Mouse (Mus musculus) embryonic facial prominence, embryonic 11.5 days (tissue): ENCODE data around the gene Rhoc. TPM values are rescaled to one million over a fixed set of nuclear protein-coding genes. Genes with fewer than 3 reads are reported as not detected.
A peak's percentile ranks its signal among the peaks of the same experiment; 100 is the strongest.

ENCODE experiments used
- ATAC-seq: fragments of 200-750 bp; cut with Nextera tagmentation; replicated peaks from 2 replicates; pipeline ENCODE4 v1.8.0; 2017; ENCODE audit warnings: low read depth; ENCODE audit not compliant: insufficient number of reproducible peaks, low FRiP score, low TSS enrichment
- DNase-seq: peaks from one replicate; pipeline ENCODE4 v3.0.0-alpha.2; 2015; ENCODE audit warnings: low spot score
- H3K27ac ChIP-seq: fragments of 300-500 bp; sonication (generic); replicated peaks from 2 replicates; pipeline ENCODE4 v1.5.1; 2014; ENCODE audit warnings: mild to moderate bottlenecking, low read depth, low read length, control low read depth
- H3K27me3 ChIP-seq: fragments of 300-500 bp; sonication (generic); 2 replicates; pipeline ENCODE4 v1.6.1; 2014; ENCODE audit warnings: mild to moderate bottlenecking, low read length, moderate library complexity, mixed read lengths; ENCODE audit not compliant: control insufficient read depth, insufficient read depth
- H3K36me3 ChIP-seq: fragments of 300-500 bp; sonication (generic); replicated peaks from 2 replicates; pipeline ENCODE4 v1.6.1; 2014; ENCODE audit warnings: low read depth, mild to moderate bottlenecking, low read length, moderate library complexity, mixed read lengths; ENCODE audit not compliant: control insufficient read depth, insufficient read depth
- H3K4me1 ChIP-seq: fragments of 300-500 bp; sonication (generic); 2 replicates; pipeline ENCODE4 v1.6.1; 2014; ENCODE audit warnings: low read length, mixed read lengths; ENCODE audit not compliant: control insufficient read depth, insufficient read depth
- H3K4me2 ChIP-seq: fragments of 300-500 bp; sonication (generic); 2 replicates; pipeline ENCODE4 v1.6.1; 2014; ENCODE audit warnings: low read depth, mild to moderate bottlenecking, control low read depth, low read length, moderate library complexity
- H3K4me3 ChIP-seq: fragments of 300-500 bp; sonication (generic); 2 replicates; pipeline ENCODE4 v1.5.1; 2014; ENCODE audit warnings: low read depth, low read length, control low read depth
- H3K9ac ChIP-seq: fragments of 300-500 bp; sonication (generic); replicated peaks from 2 replicates; pipeline ENCODE4 v1.6.1; 2014; ENCODE audit warnings: mild to moderate bottlenecking, control low read depth, low read length
- H3K9me3 ChIP-seq: fragments of 300-500 bp; sonication (generic); replicated peaks from 2 replicates; pipeline ENCODE4 v1.6.1; 2016; ENCODE audit warnings: mild to moderate bottlenecking, low read length, inconsistent platforms, mixed read lengths; ENCODE audit not compliant: control insufficient read depth
- WGBS: fragments of 180-500 bp; shearing (Covaris S2); extraction: QIAGEN DNeasy Blood & Tissue Kit; methylation state at CpG from one replicate; pipeline ENCODE4 v1.1.7; 2014; 5-methylcytosine and 5-hydroxymethylcytosine counted together
- polyA plus RNA-seq: library from polyadenylated mRNA; unstranded; fragments of >200 nt; fragmentation: Nextera tagmentation; extraction: Ambion mirVana; gene quantifications from 2 replicates; pipeline ENCODE4 v1.2.1, GENCODE M21; 2014

Gene Rhoc
- polyA plus RNA-seq, 1 experiment from 2014 or later, result 127 TPM

GRCm38 (mm10) chr3:104777342-104777741, 10.8 kb upstream of the Rhoc start:
- Histone ChIP-seq H3K4me1 (peaks cover 4% of the 10 kb centered on the region), H3K9ac (peak overlapping the region; percentile 23; the same call in 1 of the 2 replicates), H3K27me3 (peaks cover 40% of the 10 kb centered on the region), H3K36me3 (no peaks in the 10 kb centered on the region), H3K9me3 (no peaks in the 10 kb centered on the region), H3K4me2 (peak overlapping the region; percentile 74), H3K27ac (no peak overlapping the region), H3K4me3 (peak overlapping the region; percentile 27)
- DNase-seq (peak; percentile 81), ATAC-seq (no peak)
- WGBS, result 1% methylated on average over 20 of the region's 20 CpGs

- Histone ChIP-seq H3K4me2 (no peak overlapping the region), H3K4me1 (peaks cover 4% of the 10 kb centered on the region), H3K36me3 (no peaks in the 10 kb centered on the region), H3K27ac (no peak overlapping the region), H3K9ac (no peak overlapping the region), H3K9me3 (no peaks in the 10 kb centered on the region), H3K27me3 (peaks cover 56% of the 10 kb centered on the region), H3K4me3 (no peak overlapping the region)
- WGBS, result under 1% methylated on average over 7 of the region's 7 CpGs
- ATAC-seq (no peak), DNase-seq (peak; percentile 88)
Observed at GRCm38 (mm10) chr3:104779949-104780348, 8.2 kb upstream of the Rhoc start.

GRCm38 (mm10) chr3:104780561-104781420, 7.4 kb upstream of the Rhoc start, which contains the start of gene Ppm1j:
Gene Ppm1j (plus strand): TSS chr3:104781056.
- H3K27me3 ChIP-seq, result peaks cover 56% of the 10 kb centered on the region
- H3K4me2 ChIP-seq, result peak within 1 kb of the TSS; percentile 91
- 1% methylated on average over 56 of the region's 56 CpGs for WGBS
- no peaks in the 10 kb centered on the region for H3K36me3 ChIP-seq
- no peak within 1 kb of the TSS for H3K27ac ChIP-seq
- no peaks in the 10 kb centered on the region for H3K9me3 ChIP-seq
- peak; percentile 75 for DNase-seq
- peak within 1 kb of the TSS; percentile 44 for H3K4me3 ChIP-seq
- peak within 1 kb of the TSS; percentile 23; the same call in 1 of the 2 replicates for H3K9ac ChIP-seq
- ATAC-seq, result peak; percentile 47; the same call in 1 of the 2 replicates
- H3K4me1 ChIP-seq, result peaks cover 4% of the 10 kb centered on the region

GRCm38 (mm10) chr3:104781471-104781903, 6.7 kb upstream of the Rhoc start, which contains the start of gene Fam19a3:
Gene Fam19a3 (minus strand): TSS chr3:104781840.
- WGBS, result under 1% methylated on average over 26 of the region's 26 CpGs
- peak within 1 kb of the TSS; percentile 23; the same call in 1 of the 2 replicates for H3K9ac ChIP-seq
- H3K4me2 ChIP-seq, result peak within 1 kb of the TSS; percentile 91
- no peak for DNase-seq
- no peaks in the 10 kb centered on the region for H3K36me3 ChIP-seq
- peak within 1 kb of the TSS; percentile 44 for H3K4me3 ChIP-seq
- peaks cover 4% of the 10 kb centered on the region for H3K4me1 ChIP-seq
- H3K27ac ChIP-seq, result no peak within 1 kb of the TSS
- peaks cover 52% of the 10 kb centered on the region for H3K27me3 ChIP-seq
- no peaks in the 10 kb centered on the region for H3K9me3 ChIP-seq
- ATAC-seq, result no peak

- DNase-seq, result no peak
Observed at GRCm38 (mm10) chr3:104782061-104782681, 6.0 kb upstream of the Rhoc start.

GRCm38 (mm10) chr3:104783971-104784500, 4.1 kb upstream of the Rhoc start:
- Histone ChIP-seq H3K27me3 (peaks cover 41% of the 10 kb centered on the region), H3K4me2 (no peak overlapping the region), H3K4me1 (peaks cover 4% of the 10 kb centered on the region), H3K9ac (no peak overlapping the region), H3K27ac (no peak overlapping the region), H3K36me3 (no peaks in the 10 kb centered on the region), H3K9me3 (no peaks in the 10 kb centered on the region), H3K4me3 (no peak overlapping the region)
- DNase-seq (no peak), ATAC-seq (no peak)
- 36% methylated on average over 14 of the region's 14 CpGs for WGBS

More at GRCm38 (mm10) chr3:104782061-104782681, 6.0 kb upstream of the Rhoc start:
- ATAC-seq, result no peak
- H3K4me3 ChIP-seq, result no peak overlapping the region
- 15% methylated on average over 12 of the region's 12 CpGs for WGBS
- H3K4me2 ChIP-seq, result peak overlapping the region; percentile 91; the same call in 1 of the 2 replicates
- peaks cover 48% of the 10 kb centered on the region for H3K27me3 ChIP-seq
- no peaks in the 10 kb centered on the region for H3K36me3 ChIP-seq
- no peak overlapping the region for H3K27ac ChIP-seq
- H3K4me1 ChIP-seq, result peaks cover 4% of the 10 kb centered on the region
- H3K9me3 ChIP-seq, result no peaks in the 10 kb centered on the region
- no peak overlapping the region for H3K9ac ChIP-seq

GRCm38 (mm10) chr3:104785284-104785683, 2.9 kb upstream of the Rhoc start:
- WGBS, result 90% methylated on average over 6 of the region's 6 CpGs
- no peak overlapping the region for H3K27ac ChIP-seq

More at GRCm38 (mm10) chr3:104785284-104785683, 2.9 kb upstream of the Rhoc start:
- no peaks in the 10 kb centered on the region for H3K36me3 ChIP-seq
- H3K4me1 ChIP-seq, result peaks cover 7% of the 10 kb centered on the region
- no peak overlapping the region for H3K4me2 ChIP-seq
- no peak overlapping the region for H3K9ac ChIP-seq
- no peak for ATAC-seq
- H3K4me3 ChIP-seq, result no peak overlapping the region
- H3K9me3 ChIP-seq, result no peaks in the 10 kb centered on the region
- no peak for DNase-seq
- peaks cover 37% of the 10 kb centered on the region for H3K27me3 ChIP-seq
